Mouse (Mus musculus) erythroblast, embryonic 14.5 days (primary cell): ENCODE measurements around the gene L1td1.

Experiments used
- GATA1 ChIP-seq: IDR thresholded peaks from 2 replicates; pipeline ENCODE4 v1.6.1; 2012; ENCODE audit warnings: low read length, inconsistent platforms, mixed read lengths
- TAL1 ChIP-seq: IDR thresholded peaks from 3 replicates; pipeline ENCODE4 v1.6.1; 2012; ENCODE audit warnings: low read length, inconsistent platforms, mixed read lengths

GRCm38 (mm10) chr4:98722454-98722853, 4.1 kb upstream of the L1td1 start:
- TF ChIP-seq GATA1 (no peak), TAL1 (no peak)
